Mouse (Mus musculus): ENCODE measurements around the gene Itpk1. TPM values are rescaled to one million over a fixed set of nuclear protein-coding genes. Genes with fewer than 3 reads are reported as not detected.

The Itpk1 gene
- total RNA-seq, 1 experiment from 2014 or later: 12.0 TPM

GRCm38 (mm10) chr12:102696635-102697354 is 7.9 kb downstream of the Itpk1 start:
- ATAC-seq (replicated peaks; ENCODE audit: low read depth, poor library complexity, severe bottlenecking): no peak

- no peak for ATAC-seq (replicated peaks; ENCODE audit: low read depth, poor library complexity, severe bottlenecking)
These were observed 9.1 kb downstream of the Itpk1 start for GRCm38 (mm10) chr12:102695369-102696239.

DNA sequence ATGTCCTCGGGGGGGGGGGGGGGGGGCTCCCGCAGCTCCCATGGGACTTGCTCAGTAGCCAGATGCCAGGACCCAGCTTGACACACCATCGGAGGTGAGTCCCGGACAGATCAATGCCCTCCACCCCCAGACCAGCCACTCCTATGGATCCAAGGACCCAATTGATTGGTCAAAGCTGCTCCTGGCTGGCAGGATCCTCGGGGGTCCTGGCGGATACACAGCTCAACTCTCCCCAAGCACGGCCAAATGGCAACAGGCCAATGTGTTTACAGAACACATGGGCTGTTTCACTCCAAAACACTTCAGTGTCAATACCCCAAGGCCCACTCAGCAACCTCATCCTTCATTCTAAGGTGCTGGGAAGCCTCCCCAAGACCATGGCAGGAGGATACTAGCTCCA is 13.0 kb downstream of the Itpk1 start:
- no peak for ATAC-seq (replicated peaks; ENCODE audit: low read depth, poor library complexity, severe bottlenecking)

GRCm38 (mm10) chr12:102691180-102691579 is 13.6 kb downstream of the Itpk1 start:
- 0 out of 2 replicates have a peak, but pooled peaks have one; percentile 23 for ATAC-seq (replicated peaks; ENCODE audit: low read depth, poor library complexity, severe bottlenecking)

- ATAC-seq (replicated peaks; ENCODE audit: low read depth, poor library complexity, severe bottlenecking): peak; percentile 93
These were observed 14.8 kb downstream of the Itpk1 start for GRCm38 (mm10) chr12:102689773-102690563.

DNA sequence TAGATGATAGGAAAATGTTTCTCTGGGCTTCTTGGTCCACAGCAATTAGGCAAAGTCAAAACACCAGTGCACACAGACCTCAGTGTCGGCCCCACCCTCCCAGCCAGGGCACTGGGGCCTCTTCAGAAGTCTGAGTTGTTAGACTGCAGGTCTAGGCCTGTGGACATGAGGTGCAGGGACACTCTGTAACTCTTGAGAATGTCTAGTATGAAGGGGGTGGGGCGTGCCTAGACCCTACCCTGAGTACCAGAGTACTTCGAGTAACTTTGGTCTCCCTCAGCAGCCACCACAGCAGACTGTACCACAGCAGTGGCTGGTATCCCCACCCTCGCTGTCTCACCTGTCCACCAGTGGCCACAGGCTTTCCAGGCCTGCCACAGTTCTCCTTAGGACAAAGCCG is 18.4 kb downstream of the Itpk1 start:
- ATAC-seq (replicated peaks; ENCODE audit: low read depth, poor library complexity, severe bottlenecking): no peak

DNA sequence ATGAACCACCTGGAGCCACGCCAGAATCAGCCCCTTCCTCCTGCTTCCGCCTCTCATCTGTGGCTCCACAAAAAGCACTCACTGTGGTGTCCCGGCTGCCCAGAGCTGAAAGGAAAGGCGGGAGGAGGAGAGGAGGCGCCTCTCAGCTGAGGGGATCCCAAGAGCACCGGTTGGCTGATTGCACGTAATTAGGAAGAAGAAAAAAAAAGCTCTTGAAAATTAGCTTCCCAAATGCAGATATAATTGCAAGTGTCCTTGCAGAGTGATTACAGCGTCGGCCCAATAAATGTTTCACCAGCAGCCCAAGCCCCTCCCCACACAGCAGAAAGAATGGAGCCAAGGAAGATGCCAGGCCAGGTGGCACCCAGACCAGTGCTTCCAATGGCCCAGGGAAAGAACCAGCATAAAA is 19.2 kb downstream of the Itpk1 start:
- ATAC-seq (replicated peaks; ENCODE audit: low read depth, poor library complexity, severe bottlenecking): no peak

DNA sequence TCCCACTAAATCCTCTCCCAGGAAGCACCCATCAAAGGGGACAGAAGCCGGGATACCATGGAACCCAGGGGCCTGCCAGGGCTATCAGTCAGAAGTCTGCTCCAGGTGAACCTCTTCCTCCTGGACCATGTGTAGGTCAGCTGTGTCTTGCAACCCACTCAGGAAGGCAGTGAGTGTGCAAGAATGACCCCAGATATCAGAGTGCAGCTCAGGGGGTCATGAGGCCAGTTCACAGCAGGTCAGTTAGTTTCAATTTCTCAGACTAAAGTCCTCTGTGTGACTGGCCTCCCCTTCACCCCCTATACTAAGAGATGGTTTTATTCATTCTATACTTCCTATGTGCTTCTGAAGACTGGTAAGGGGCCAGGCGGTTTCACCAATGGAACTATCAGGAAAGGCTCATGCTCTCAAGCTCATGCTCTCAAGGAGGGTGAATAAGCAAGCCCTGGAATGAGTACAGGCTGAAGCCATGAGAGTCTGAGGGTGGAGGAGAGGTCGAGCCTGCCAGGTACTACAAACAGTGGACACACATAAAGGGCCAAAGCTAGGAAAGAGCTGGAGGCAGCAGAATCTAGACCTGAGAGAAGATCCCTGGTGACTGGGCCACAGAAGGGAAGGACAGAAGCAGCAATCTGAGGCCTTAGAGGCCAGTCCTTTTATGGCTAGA is 19.9 kb downstream of the Itpk1 start:
- ATAC-seq (replicated peaks; ENCODE audit: low read depth, poor library complexity, severe bottlenecking): no peak

GRCm38 (mm10) chr12:102683979-102684378 is 20.8 kb downstream of the Itpk1 start:
- no peak for ATAC-seq (replicated peaks; ENCODE audit: low read depth, poor library complexity, severe bottlenecking)

- no peak for ATAC-seq (replicated peaks; ENCODE audit: low read depth, poor library complexity, severe bottlenecking)
These were observed 21.3 kb downstream of the Itpk1 start for GRCm38 (mm10) chr12:102683438-102683837.

DNA sequence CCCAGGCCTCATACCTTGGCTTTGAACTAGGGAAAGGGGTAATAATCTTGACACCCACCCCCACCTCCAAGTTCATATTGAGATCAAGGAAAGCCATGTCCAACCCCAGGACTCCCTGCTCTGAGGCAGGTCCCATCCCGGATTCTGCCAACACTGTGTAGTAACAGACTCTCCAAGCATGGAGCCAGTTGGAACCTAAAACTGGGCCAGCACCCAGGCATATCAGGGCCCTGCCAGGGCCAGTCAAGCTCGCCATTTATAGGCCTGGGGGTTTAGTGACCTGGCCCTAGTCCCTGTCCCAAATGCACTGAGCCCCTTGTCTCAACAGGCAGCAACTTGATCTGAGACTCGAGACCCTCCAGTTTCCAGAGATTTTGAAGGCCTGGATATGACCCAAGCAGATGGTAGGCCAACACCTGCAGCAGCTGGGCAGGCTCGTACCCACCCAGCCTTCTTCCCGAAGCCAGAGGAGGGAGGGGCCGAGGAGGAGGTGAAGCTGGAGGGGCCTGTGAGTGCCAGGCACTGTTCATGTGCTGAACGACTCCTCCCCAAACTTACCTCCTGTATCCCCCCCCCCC is 21.9 kb downstream of the Itpk1 start:
- ATAC-seq (replicated peaks; ENCODE audit: low read depth, poor library complexity, severe bottlenecking): no peak

GRCm38 (mm10) chr12:102682085-102682484 is 22.6 kb downstream of the Itpk1 start:
- no peak for ATAC-seq (replicated peaks; ENCODE audit: low read depth, poor library complexity, severe bottlenecking)

DNA sequence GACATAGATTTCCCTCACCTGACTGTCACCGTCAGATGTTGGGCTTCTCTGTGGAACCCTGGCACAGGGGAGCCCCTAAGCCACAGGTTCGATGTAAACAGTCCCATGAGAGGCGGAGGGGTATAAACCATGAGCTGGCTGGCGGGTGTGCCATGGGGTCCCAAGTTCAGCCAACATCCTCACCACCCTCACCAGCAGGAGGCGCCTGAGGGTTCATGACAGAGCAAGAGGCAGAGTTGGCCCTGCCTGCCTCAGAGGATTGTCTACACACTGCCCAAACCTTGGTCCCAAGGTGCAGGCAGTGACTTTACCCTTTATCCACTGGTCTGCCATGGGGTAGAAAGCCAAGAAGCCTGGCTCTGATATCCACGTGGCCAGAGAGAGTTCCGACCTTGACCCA is 23.1 kb downstream of the Itpk1 start:
- peak; percentile 53 for ATAC-seq (replicated peaks; ENCODE audit: low read depth, poor library complexity, severe bottlenecking)

GRCm38 (mm10) chr12:102678820-102679219 is 25.9 kb downstream of the Itpk1 start:
- no peak for ATAC-seq (replicated peaks; ENCODE audit: low read depth, poor library complexity, severe bottlenecking)

DNA sequence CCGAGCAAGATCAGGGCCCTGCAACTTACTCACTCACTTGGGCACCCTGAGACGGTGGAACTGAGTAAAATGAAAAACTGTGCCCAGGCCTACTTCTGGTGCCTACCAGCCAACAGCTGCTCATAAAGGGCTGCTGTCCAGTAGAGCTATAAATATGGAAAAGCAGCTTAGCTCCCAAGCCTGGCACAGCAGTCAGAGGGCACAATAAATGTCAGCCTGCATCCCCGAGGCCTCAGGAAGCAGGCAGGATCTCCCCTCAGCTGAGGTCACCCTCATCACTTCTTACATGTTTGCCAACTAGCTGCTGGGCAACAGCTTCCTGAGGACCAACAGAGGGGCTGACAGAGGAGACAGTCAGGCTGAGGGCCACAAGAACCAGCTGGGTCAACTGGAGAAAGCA is 27.6 kb downstream of the Itpk1 start:
- no peak for ATAC-seq (replicated peaks; ENCODE audit: low read depth, poor library complexity, severe bottlenecking)

- ATAC-seq (replicated peaks; ENCODE audit: low read depth, poor library complexity, severe bottlenecking): peak; percentile 22; the same call in 1 of the 2 replicates
These were observed 30.2 kb downstream of the Itpk1 start for GRCm38 (mm10) chr12:102674556-102674955.

GRCm38 (mm10) chr12:102674123-102674522 is 30.6 kb downstream of the Itpk1 start:
- ATAC-seq (replicated peaks; ENCODE audit: low read depth, poor library complexity, severe bottlenecking): 0 out of 2 replicates have a peak, but pooled peaks have one; percentile 0

- ATAC-seq (replicated peaks; ENCODE audit: low read depth, poor library complexity, severe bottlenecking): no peak
These were observed 31.6 kb downstream of the Itpk1 start for GRCm38 (mm10) chr12:102672857-102673839.
